In the genomic region with DNA sequence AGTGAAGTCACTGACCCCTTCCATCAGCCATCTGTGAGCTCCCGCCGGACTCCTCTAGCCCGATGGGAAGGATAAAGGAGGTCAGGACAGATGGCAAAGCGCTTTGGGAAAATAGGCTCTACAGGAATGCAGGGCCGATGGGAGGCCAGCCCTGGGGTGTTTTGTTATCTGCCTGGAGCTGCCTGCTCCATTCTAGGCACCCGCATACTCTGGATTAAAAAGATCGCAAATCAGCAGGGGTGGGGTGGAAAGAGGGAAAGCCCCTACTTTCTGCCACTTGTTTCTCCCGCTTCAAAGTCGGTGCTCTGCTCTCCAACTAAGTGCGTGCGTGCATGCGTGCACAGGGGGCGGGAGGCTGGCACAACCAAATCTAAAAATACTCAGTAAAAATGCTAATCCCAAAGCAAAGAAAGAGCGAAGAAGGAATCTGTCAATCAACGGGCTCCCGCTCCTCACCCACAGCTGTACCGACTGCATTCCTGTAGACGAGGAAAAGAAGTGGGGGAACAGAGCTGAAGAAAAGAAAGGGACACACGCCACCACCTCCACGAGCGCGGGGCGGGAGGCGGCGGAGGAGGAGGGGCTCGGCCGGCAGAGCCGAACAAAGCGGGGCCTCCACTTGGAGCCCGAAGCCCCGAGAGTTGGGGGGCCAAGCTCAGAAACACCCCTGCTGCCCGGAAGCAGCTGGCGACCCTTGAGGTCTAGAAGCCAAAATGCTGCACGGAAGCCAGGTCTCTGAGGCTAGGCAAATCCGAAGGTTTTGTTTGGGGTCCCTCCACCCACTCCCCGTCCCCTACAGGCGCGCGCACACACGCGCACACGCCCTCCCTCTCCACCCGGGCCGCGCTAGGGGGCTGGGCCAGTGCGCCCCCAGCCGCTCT, we compare ENCODE assay signal across 8 mouse cellular contexts. TPM values are rescaled to one million over a fixed set of nuclear protein-coding genes. Genes with fewer than 3 reads are reported as not detected.
A peak's percentile ranks its signal among the peaks of the same experiment; 100 is the strongest.
DNase-seq lines count a peak whose midpoint lies in the region; ATAC-seq lines count a peak whose summit lies in the region.

No protein-coding gene starts in this region.

- H3K9me3 ChIP-seq in hindbrain, embryonic 11.5 days (ENCODE audit: control insufficient read depth, low read length) = no peaks in the 10 kb centered on the region
- peaks cover 4% of the 10 kb centered on the region; the same call in 1 of the 2 replicates for H3K9me3 ChIP-seq in limb, embryonic 11.5 days (ENCODE audit: control insufficient read depth, low read length)

- H3K4me2 ChIP-seq in hindbrain, embryonic 11.5 days (replicated peaks; ENCODE audit: low read depth, low read length) = peak overlapping the region; percentile 65
- peak overlapping the region; percentile 79 for H3K4me2 ChIP-seq in limb, embryonic 11.5 days (ENCODE audit: low read depth, severe bottlenecking)

- H3K27ac ChIP-seq in hindbrain, embryonic 11.5 days (ENCODE audit: low read depth, low read length) = peak overlapping the region; percentile 91
- peak overlapping the region; percentile 98 for H3K27ac ChIP-seq in limb, embryonic 11.5 days (replicated peaks; ENCODE audit: low read depth, low read length)

- intact Hi-C loops in gastrocnemius, postnatal 36 days (cut with DNase I) = loop anchor here (2.0 kb wide), 1 partner anchor 92 kb away; no protein-coding TSS in a partner anchor

- peaks cover 15% of the 10 kb centered on the region for H3K4me1 ChIP-seq in hindbrain, embryonic 11.5 days (replicated peaks; ENCODE audit: control insufficient read depth, insufficient read depth, low read length)
- H3K4me1 ChIP-seq in limb, embryonic 11.5 days (ENCODE audit: control insufficient read depth, insufficient read depth, low read length) = peaks cover 35% of the 10 kb centered on the region

- H3K9ac ChIP-seq in hindbrain, embryonic 11.5 days (ENCODE audit: low read depth, low read length) = peak overlapping the region; percentile 88
- H3K9ac ChIP-seq in limb, embryonic 11.5 days (ENCODE audit: low read length) = peak overlapping the region; percentile 95

- peak overlapping the region; percentile 73 for H3K4me3 ChIP-seq in hindbrain, embryonic 11.5 days (ENCODE audit: low read depth, low read length)
- peak overlapping the region; percentile 88 for H3K4me3 ChIP-seq in limb, embryonic 11.5 days (ENCODE audit: low read depth, low read length)

- DNase-seq in gastrocnemius, postnatal 4 days (ENCODE audit: low spot score in 2 of 2) = peak; percentile 46 to 52
- no peak for DNase-seq in gastrocnemius, postnatal 36 days
- DNase-seq in T-cell, adult 2 months (ENCODE audit: low spot score) = peak; percentile 84
- peak; percentile 79 for DNase-seq in embryo, embryonic 9.5 days (ENCODE audit: extremely low spot score)
- DNase-seq in hindbrain, embryonic 11.5 days (ENCODE audit: low spot score) = peak; percentile 69
- DNase-seq in limb, embryonic 11.5 days (ENCODE audit: low spot score) = peak; percentile 82
- peak; percentile 76 for DNase-seq in naive thymus-derived CD4-positive, alpha-beta T cell, adult 2 months (ENCODE audit: low read depth)
- DNase-seq in thymus, postnatal 25 days = peak; percentile 73

- H3K36me3 ChIP-seq in hindbrain, embryonic 11.5 days (ENCODE audit: control insufficient read depth, insufficient read depth, low read length) = no peaks in the 10 kb centered on the region
- no peaks in the 10 kb centered on the region for H3K36me3 ChIP-seq in limb, embryonic 11.5 days (ENCODE audit: control insufficient read depth, insufficient read depth, low read length)

- WGBS in hindbrain, embryonic 11.5 days = under 1% methylated on average over 47 of the region's 47 CpGs
- under 1% methylated on average over 41 of the region's 47 CpGs for WGBS in limb, embryonic 11.5 days

- H3K27me3 ChIP-seq in hindbrain, embryonic 11.5 days (ENCODE audit: control insufficient read depth, insufficient read depth, low read length) = no peaks in the 10 kb centered on the region
- H3K27me3 ChIP-seq in limb, embryonic 11.5 days (ENCODE audit: control insufficient read depth, insufficient read depth, low read length) = no peaks in the 10 kb centered on the region

- peak; percentile 39; the same call in 1 of the 2 replicates for ATAC-seq in hindbrain, embryonic 11.5 days (ENCODE audit: low FRiP score)
- ATAC-seq in limb, embryonic 11.5 days (ENCODE audit: insufficient number of reproducible peaks, low FRiP score, low TSS enrichment, low read depth) = 0 out of 2 replicates have a peak, but pooled peaks have one; percentile 6

RNA-seq across cellular contexts. Expression of a gene that starts 1.0 kb away (rescaled TPM):
- total RNA-seq in gastrocnemius, postnatal 4 days (2021) = 10 to 100 TPM; 42.9 to 44.6 TPM
- total RNA-seq in gastrocnemius, postnatal 36 days (2021) = 10 to 100 TPM; 46.3 to 56.9 TPM
- 13.9 and 16.0 TPM in 2 replicates for polyA plus RNA-seq in hindbrain, embryonic 11.5 days (2014; fragmentation: Nextera tagmentation; extraction: Ambion mirVana)
- polyA plus RNA-seq in limb, embryonic 11.5 days (2014; fragmentation: Nextera tagmentation; extraction: Ambion mirVana) = 21.0 and 24.0 TPM in 2 replicates

Comparison
In these comparisons a context has a peak if more than half of its experiments do, and no peak if none do; other contexts are left out.
1. DNase-seq: peak in gastrocnemius, postnatal 4 days (2 of 2), T-cell, adult 2 months (single experiment), embryo, embryonic 9.5 days (single experiment), hindbrain, embryonic 11.5 days (single experiment), limb, embryonic 11.5 days (single experiment), naive thymus-derived CD4-positive, alpha-beta T cell, adult 2 months (single experiment) and thymus, postnatal 25 days (single experiment); none in gastrocnemius, postnatal 36 days (0 of 2).